Mouse (Mus musculus): ENCODE data around the gene Mesp1.

DNA sequence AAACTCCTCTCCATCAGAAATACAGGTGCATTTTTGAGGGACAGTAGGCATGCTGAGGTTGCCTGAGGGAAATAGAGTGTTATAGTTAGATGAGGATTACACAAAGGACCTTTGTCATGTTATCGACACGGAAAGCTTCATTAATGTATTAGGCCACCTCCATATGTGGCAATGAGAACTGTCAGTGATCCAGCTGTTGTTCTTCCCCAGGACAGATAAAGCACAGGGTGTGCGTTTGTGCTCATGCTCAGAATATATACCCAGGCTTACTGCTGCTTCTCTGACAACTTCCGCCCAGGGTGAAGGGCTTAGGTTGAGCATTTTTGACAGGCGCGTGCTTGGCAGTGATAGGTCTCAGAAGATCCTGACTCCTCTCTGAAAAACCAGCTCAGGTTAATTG lies 44.1 kb downstream of the Mesp1 start:
- TF ChIP-seq POLR2A (IDR thresholded peaks at IDR 0.05; ENCODE audit: borderline replicate concordance, insufficient read depth, low read length) (no peak), CTCF (IDR thresholded peaks at IDR 0.05; ENCODE audit: borderline replicate concordance, insufficient read depth, low read depth, low read length) (no peak)
